Mouse (Mus musculus) brain, adult 2 months (tissue): ENCODE measurements around the gene Pwp1.
A peak's percentile ranks its signal among the peaks of the same experiment; 100 is the strongest.
"Not testable (repeated sequence)": the region's sequence is repeated elsewhere in the genome, so short reads cannot be mapped to it uniquely, and the experiment has no call there.

Source experiments
- DNase-seq: peaks from one replicate; pipeline ENCODE4 v3.0.0; 2011; ENCODE audit warnings: low read depth, low spot score

Gene Pwp1

GRCm38 (mm10) chr10:85829085-85829853 is at the start of gene Pwp1:
Pwp1 (plus strand) TSS chr10:85829494.
- peak; percentile 71 for DNase-seq

GRCm38 (mm10) chr10:85822143-85822696 is 7.1 kb upstream of the Pwp1 start:
- not testable (repeated sequence) for DNase-seq

GRCm38 (mm10) chr10:85823752-85824151 is 5.5 kb upstream of the Pwp1 start:
- DNase-seq: not testable (repeated sequence)

DNA sequence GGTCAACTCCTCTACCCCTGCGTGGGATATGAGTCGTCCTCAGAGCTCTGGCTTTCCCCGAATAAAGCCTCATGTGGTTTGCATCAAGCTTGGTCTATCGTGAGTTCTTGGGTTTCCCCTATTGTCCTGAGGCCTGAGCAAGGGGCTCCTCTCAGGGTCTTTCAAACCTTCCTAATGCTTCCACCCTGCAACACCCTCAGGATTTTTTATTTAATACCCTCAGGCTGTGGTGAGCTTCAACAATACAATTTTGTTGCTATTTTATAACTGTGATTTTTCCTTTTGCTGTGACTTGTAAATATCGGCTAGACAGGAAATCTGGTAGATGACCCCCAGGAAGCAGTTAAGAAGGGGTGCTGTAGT is 591 bp upstream of the Pwp1 start:
- not testable (repeated sequence) for DNase-seq

DNA sequence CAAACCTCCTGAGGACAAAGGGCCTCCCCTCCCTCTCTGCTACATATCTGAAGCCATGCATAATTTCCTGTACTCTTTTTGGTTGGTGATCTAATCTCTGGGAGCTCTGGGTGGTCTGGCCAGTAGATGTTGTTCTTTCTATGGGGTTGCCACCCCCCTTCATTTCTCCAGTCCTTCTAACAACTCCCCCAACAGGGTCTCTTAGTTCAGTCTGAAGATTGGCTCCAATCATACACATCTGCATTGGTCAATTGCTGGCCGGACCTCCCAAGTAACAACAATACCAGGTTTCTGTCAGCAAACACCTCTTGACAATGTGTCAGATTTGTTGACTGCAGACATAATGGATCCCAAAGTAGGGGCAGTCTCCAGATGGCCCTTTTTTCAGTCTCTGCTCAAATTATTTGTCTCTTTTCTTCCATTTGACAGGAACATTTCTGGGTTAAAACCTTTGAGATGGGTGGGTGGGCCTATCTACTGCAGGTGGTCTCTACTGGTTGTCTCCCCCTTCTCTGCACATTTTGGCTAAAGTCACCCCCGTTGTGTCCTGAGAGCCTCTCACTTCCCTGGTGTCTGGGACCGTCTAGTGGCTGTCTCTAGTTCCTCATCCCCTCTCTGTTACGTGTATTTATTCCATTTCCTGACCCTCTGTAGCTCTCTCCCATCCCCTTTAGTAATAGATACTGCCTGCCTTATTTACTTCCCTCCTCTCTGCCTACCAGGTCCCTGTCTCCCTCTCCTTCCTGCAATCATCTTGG is 17.0 kb downstream of the Pwp1 start:
- no peak for DNase-seq

GRCm38 (mm10) chr10:85871698-85872478 is 42.6 kb downstream of the Pwp1 start:
- DNase-seq: peak; percentile 96

DNA sequence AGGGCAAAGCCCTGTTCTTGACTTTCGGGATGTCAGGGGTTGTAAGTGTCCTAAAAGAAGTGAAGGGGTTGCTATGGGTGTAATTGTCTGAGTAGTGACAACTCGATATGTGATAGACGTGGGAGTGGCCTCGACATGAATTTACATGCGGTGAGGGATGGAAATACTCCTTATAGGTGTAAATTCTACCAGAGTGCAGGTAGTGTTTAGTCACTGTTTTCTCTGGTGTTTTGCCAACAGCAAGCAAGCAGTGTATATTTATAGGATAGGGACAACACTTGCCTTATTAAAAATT is 43.1 kb downstream of the Pwp1 start:
- DNase-seq: peak; percentile 11

DNA sequence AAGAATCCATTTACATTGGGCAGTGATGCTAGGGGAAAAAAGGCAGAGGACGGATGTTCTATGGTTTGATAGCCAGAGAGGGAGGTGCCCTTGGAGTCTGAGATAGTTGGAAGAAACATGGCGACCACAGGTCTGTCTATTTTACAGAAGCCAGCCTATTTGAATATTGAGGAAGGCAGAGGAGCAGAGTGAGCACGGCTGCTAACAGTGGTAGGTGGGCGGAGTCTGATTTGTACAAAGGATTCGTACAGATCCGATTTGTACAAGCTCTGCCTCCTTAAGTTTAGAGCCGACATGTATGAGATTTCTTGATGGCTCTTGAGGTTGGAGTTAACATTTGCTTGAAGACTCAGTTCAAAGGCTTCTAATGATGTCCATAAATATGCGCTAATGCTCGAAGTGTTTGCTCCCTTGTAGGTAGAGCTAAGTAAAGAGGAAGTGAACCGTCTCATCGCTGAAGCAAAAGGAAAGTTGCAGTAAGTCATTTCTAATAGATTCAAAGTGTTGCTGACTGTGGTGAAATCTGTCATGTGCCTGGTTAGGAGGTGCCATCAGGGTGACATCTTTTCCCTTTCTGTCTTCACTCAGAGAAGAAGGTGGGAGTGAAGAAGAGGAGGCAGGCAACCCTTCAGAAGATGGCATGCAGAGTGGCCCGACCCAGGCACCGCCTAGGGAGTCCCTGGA is 44.7 kb downstream of the Pwp1 start:
- DNase-seq: no peak

GRCm38 (mm10) chr10:85875812-85876211 is 46.5 kb downstream of the Pwp1 start:
- DNase-seq: no peak

- no peak for DNase-seq
These were observed 50.7 kb downstream of the Pwp1 start for GRCm38 (mm10) chr10:85879886-85880486.

DNA sequence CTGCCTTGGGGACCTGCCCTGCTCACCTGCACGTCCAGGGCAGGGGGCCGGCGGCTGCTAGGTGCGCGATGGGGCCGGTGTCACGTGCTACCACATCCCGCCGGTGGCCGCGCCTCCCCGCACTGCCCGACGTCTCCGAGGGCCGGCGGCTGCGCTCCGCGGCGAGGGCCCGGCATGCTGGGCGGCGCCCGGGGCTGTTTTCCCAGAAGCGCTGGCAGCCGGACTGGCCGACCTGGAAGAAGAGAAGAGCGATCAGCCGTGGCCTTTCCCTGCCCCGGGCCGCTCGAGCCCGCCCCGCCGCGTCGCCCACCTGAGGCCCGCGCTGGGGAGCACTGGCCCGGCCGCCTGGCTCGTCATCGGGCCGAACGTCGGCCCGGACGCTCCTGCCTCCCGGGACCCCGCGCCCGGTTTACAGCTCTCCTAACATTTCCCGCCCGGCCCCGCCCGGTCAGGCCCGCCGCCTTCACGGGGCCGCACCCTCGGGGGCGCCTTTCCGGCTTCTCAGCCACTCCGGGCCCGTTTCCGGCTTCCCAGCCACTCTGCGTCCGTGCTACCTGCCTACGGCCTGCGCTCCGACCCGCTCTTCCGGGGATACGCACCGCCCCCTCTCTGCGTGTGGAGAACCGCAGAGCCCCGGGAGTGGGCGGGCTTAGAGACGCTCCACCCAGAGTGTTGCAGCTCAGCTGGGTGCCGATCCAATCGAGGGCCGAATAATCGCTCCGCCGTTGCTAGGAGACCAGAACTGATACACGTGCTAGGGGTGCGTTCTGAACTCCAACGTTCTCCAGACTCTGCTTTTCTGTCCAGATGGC is 87.4 kb downstream of the Pwp1 start, which contains the start of gene Prdm4:
Prdm4 (minus strand) TSS at position 645 of the 812 bp plus-strand sequence.
- DNase-seq: peak; percentile 100

DNA sequence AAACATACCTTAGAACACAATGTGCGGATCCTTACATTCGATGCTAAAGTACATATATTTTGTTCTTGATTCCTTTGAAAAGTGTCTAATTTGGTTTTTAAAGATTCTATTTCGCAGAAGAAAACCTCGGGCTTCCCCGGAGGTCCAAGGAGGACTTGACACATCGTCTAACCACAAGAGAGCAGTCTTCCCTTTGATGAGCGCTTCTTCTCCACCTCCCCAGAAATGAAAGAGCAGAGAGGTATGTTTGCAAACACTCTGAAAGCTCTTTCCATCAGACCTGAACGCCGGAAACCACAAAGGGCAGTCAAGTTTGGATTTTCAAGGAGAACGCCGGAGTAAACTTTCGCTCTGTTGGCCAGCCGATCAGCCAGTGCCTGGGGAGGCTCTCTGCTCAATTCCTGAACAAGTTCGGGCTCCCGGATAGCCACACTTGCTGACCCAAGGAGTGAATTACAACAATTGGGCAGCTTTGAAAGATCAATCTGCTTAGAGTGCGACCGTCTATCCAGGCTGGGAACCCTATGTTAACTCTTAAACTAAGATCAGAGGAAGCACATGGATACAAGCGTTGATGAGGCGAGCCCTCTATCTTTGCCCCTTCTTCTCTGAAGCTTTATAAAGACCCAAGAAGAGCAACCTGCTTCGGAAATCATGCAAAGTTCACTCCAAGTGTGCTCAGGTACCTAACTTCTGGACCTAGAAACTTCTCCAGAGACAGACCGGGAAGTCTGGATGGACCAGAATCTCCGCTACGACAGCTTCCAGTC is 98.6 kb downstream of the Pwp1 start, which contains the start of gene Ascl4:
Ascl4 (plus strand) TSS at position 6 of the 770 bp plus-strand sequence.
- peak; percentile 51 for DNase-seq

- DNase-seq: peak; percentile 96
These were observed 99.4 kb downstream of the Pwp1 start for GRCm38 (mm10) chr10:85928499-85929207.

GRCm38 (mm10) chr10:85929208-85929591 is 99.9 kb downstream of the Pwp1 start:
- peak; percentile 30 for DNase-seq

GRCm38 (mm10) chr10:85929962-85930361 is 100.7 kb downstream of the Pwp1 start:
- no peak for DNase-seq

DNA sequence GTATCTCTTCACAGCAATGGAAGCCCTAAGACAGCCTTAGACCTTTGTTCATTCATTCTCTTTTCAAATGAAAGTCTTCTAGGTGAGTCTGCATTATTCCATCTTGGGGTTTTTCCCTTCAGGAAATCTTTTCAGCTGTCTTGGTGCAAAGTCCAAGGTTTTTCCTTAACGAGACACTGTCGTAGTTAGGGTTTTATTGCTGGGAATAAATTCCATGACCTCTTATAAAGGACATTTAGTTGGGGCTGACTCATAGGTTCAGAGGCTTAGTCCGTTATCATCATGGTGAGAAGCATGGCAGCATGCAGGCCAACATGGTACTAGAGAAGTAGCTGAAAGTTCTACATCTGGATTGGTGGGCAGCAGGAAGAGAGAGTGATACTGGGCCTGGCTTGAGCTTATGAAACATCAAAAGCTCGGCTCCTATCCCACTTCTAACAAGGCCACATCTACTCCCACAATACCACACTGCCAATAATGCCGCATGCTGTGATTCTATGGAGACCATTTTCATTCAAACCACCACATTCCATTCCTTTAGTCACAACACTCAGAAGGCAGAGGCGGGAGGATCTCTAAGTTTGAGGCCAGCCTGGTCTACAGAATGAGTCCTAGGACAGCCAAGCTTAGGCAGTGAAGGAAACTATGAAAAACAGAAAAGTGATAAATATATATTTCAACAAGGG is 107.1 kb downstream of the Pwp1 start:
- DNase-seq: no peak
